Mouse (Mus musculus) stomach, postnatal 0 days (tissue): ENCODE results near the gene Dlec1.

Experiments used
- CTCF ChIP-seq: IDR thresholded peaks from 2 replicates; pipeline ENCODE4 v1.5.1; 2016; ENCODE audit warnings: antibody characterized with exemption, low read depth, mild to moderate bottlenecking, moderate library complexity
- EP300 ChIP-seq: optimal IDR thresholded peaks from 2 replicates; pipeline ENCODE3; 2016; ENCODE audit warnings: antibody characterized with exemption

DNA sequence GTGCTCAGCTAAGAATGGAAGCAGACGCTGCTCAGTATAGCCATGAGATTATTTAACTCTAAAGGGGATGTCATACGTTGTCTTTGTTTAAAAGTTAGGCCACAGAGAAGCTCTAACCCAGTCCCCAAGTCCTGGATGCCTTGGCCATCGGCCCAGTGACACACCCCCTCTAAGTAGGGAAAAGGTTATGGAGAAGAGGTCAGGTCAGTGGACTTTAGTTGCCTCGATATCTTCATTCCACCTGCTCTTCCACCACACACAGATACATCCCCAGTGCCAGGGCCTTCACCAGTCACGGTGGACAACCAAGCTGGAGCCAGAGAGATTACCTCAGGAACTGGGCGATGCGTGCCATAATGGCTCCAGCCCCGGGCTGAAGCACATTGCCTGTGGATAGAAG lies 53.1 kb downstream of the Dlec1 start:
- TF ChIP-seq CTCF = no peak
- TF ChIP-seq EP300 = no peak
